Mouse (Mus musculus): ENCODE results near the gene Slc6a20a. TPM values are rescaled to one million over a fixed set of nuclear protein-coding genes. Genes with fewer than 3 reads are reported as not detected.

The Slc6a20a gene
- 2.7 and 3.0 TPM in 2 replicates for polyA plus RNA-seq (2016; fragmentation: Nextera tagmentation; extraction: Ambion mirVana)

DNA sequence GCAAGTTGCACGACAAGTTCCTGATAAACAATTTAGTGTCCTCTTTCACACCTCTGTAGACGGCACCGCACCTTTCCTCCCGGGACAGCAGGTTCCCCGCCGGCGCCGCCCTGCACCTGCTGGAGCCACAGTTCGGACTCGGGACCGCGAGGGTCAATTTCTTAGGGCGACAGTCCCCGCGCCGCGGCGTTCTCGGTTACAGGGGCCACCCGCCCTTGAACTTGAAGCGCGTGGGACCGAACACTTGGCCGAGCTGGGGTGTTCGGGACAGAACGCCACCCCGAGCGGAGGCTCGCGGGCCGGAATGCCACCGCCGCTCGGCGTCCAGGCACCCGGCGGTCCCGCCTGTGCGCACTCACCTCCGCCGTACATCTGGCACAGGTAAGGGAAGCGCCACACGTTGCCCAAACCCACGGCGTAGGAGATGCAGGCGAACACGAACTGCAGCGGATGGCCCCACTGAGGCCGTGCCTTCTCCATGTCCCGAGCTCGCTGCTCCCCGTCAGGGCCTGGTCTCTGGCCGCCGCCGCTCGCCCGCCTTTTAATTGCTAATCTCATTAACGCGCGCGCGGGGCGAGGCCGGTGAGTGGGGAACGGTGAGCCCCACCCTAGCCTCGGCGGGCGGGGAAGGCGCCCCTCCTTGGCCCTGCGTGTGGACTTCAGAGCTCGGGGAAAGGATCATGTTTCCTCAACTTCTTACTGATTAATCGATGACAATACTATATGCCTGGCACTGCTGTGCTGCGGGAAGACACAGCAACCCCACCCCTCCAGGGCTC lies at the start of gene Slc6a20a, which contains the start of gene Ccr9:
Gene Slc6a20a, minus strand, starts transcription at position 559 of the 779 bp plus-strand sequence.
Gene Ccr9, plus strand, starts transcription at position 113 of the 779 bp plus-strand sequence.
- ATAC-seq (ENCODE audit: low FRiP score, low read depth), result peak; percentile 44
- WGBS, result under 1% methylated on average over 73 of the region's 73 CpGs
- Histone ChIP-seq H3K9ac (replicated peaks) (peak within 1 kb of the TSS; percentile 53), H3K4me2 (replicated peaks) (peak within 1 kb of the TSS; percentile 86), H3K4me3 (peak within 1 kb of the TSS; percentile 47), H3K36me3 (no peaks in the 10 kb centered on the region), H3K9me3 (no peaks in the 10 kb centered on the region), H3K27me3 (peaks cover 49% of the 10 kb centered on the region), H3K4me1 (peaks cover 9% of the 10 kb centered on the region), H3K27ac (replicated peaks) (no peak within 1 kb of the TSS)

DNA sequence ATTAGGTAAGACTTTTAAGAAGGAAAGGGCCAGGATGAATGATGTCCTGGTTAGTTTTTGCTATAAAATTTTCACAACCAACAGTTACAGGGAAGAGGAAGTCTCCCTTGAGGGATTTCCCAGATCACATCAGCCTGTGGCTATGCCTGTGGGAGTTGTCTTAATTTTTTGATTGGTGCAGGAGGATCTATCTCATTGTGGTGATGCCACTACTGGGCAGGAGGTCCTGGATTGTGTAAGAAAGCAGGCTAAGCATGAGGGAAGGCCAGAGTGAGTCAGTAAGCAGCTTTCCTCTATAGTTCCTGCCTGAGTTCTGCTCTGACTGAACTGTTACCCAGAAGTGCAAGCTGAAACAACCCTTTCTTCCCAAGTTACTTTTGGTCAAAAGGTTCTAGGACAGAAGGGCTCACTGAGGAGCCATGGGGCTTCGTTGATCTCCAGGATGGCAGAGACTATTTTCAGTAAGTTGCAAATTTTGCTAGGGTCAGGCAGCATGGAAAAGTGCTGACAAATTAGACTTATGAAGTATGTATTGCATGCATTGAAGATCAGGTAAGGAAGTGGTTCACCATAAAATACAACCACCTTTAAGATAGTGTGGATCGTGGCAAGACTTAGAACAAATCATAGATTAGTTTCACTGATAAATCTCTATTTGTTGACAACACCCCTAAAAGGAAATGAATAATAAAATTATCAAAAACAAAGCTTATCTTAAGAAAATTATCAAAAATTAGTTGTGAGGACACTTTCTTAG lies 44.2 kb upstream of the Slc6a20a start:
- Histone ChIP-seq H3K9me3 (no peaks in the 10 kb centered on the region), H3K36me3 (no peaks in the 10 kb centered on the region), H3K4me2 (replicated peaks) (no peak overlapping the region), H3K27ac (replicated peaks) (no peak overlapping the region), H3K4me1 (no peaks in the 10 kb centered on the region), H3K4me3 (no peak overlapping the region), H3K9ac (replicated peaks) (no peak overlapping the region), H3K27me3 (no peaks in the 10 kb centered on the region)
- ATAC-seq (ENCODE audit: low FRiP score, low read depth), result no peak
- WGBS, result 77% methylated on average over 2 of the region's 2 CpGs

DNA sequence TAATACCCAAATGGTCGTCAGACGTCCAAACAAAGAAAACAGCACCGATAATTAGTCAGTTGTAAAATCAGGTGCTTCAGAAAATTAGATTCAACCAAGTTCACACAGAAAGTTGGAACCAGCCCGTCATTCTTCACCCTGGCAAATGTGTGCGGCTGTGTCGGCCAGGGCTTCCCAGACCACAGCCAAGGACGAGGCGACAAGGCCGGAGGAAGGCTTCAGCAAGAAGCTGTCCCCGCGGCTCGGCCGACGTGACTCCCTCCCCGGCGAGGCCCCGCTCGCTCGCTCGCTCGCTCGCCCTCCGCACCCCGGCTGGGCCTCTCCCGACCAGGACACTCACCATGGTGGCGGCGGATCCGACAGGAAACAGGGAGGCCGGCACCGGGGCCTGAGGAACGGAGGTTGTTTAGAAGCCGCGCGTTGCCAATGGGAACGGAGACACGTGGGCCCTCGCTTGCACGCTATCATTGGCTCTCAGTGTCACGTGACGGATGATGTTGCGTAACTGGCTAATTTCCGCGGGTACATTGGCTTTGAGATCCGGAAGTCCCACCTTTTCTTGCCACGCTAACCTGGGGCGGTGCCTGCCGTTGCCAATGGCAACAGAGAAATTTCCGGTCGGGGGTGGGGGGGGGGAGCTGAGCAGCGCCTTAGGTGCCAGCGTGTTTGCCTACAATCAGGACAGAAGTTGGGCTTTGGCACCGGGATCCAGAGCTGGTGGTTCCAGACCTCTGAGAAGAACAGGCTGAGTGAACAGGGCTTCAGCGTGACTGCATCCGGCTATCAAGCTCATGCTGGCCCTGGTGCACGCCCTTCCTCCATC lies 38.7 kb upstream of the Slc6a20a start, which contains the start of gene Lztfl1:
Gene Lztfl1, minus strand, starts transcription at position 512 of the 823 bp plus-strand sequence.
- 1% methylated on average over 55 of the region's 55 CpGs for WGBS

DNA sequence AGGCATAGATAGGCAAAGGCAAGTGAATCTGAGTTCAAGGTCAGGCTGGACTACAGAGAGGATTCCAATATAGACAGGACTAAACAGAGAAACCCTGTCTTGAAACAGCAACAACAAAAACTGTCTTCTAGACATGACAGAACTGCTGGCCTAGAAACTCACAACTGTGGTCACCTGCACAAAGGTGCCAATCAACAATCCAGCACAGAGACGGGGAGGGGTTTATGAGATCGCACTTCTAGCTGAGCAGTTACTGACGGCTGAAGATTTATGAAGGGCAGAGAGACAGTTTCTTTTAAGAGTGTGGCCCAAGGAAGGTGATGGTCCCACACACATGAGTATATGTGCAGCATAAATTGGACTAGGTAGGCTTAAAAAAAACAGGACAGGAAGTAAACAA lies 37.6 kb upstream of the Slc6a20a start:
- H3K4me2 ChIP-seq (replicated peaks), result peak overlapping the region; percentile 66; the same call in 1 of the 2 replicates

More for the DNA sequence above, 38.7 kb upstream of the Slc6a20a start, which contains the start of gene Lztfl1:
- H3K9me3 ChIP-seq, result no peaks in the 10 kb centered on the region
- H3K27ac ChIP-seq (replicated peaks), result no peak within 1 kb of the TSS
- H3K9ac ChIP-seq (replicated peaks), result peak within 1 kb of the TSS; percentile 79
- no peaks in the 10 kb centered on the region for H3K27me3 ChIP-seq
- H3K4me1 ChIP-seq, result peaks cover 6% of the 10 kb centered on the region; the same call in 1 of the 2 replicates
- H3K36me3 ChIP-seq, result 0 out of 2 replicates have a peak, but pooled peaks cover under 1% of the 10 kb centered on the region
- peak within 1 kb of the TSS; percentile 71 for H3K4me2 ChIP-seq (replicated peaks)
- ATAC-seq (ENCODE audit: low FRiP score, low read depth), result peak; percentile 99
- H3K4me3 ChIP-seq, result peak within 1 kb of the TSS; percentile 91

DNA sequence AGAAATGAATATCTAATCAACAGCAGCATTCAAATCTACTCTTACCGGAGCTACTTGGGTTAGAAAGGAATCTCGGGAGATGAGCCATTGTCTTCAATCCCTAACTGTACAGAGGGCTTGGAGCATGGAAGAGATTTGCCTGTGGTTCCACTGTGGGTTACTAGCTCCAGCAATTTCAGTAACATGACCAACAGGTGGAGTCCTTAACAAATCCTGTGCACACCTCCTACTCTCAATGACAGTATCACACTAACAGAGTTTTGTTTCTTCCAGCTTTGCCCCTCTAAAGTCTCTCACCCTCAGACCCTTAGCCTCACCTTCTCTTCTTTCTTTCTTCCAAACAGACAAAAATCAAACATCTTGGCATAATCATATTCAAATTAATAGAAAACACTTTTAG lies 34.4 kb upstream of the Slc6a20a start:
- ATAC-seq (ENCODE audit: low FRiP score, low read depth), result no peak
- Histone ChIP-seq H3K4me2 (replicated peaks) (no peak overlapping the region), H3K27me3 (no peaks in the 10 kb centered on the region), H3K4me3 (no peak overlapping the region), H3K9me3 (no peaks in the 10 kb centered on the region), H3K9ac (replicated peaks) (no peak overlapping the region), H3K27ac (replicated peaks) (no peak overlapping the region), H3K4me1 (peaks cover 6% of the 10 kb centered on the region; the same call in 1 of the 2 replicates), H3K36me3 (peaks cover 19% of the 10 kb centered on the region)
- 79% methylated on average over 2 of the region's 2 CpGs for WGBS

More for the DNA sequence above, 37.6 kb upstream of the Slc6a20a start:
- Histone ChIP-seq H3K27ac (replicated peaks) (no peak overlapping the region), H3K4me1 (peaks cover 6% of the 10 kb centered on the region; the same call in 1 of the 2 replicates), H3K27me3 (no peaks in the 10 kb centered on the region), H3K9me3 (no peaks in the 10 kb centered on the region), H3K9ac (replicated peaks) (peak overlapping the region; percentile 15; the same call in 1 of the 2 replicates), H3K4me3 (no peak overlapping the region), H3K36me3 (peaks cover 5% of the 10 kb centered on the region; the same call in 1 of the 2 replicates)
- 73% methylated on average over 3 of the region's 3 CpGs for WGBS
- ATAC-seq (ENCODE audit: low FRiP score, low read depth), result no peak

DNA sequence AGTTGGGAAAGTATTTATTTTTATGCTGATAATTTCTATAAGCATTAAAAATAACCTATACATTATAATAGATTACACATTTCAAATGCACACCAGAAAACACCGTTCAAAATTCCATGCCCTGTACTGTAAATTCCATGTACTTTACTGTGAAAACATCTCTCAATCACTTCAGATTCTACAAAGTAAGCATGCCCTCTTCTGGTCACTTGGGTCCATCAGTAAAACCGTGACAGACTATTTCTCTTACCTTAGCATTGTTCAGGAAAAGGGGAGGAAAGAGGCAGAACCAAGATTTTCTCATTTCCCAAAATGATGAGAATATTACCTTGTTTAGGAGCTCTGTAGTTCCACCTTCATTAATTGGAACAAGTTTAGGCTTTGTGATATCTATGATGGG lies 30.5 kb upstream of the Slc6a20a start:
- no peaks in the 10 kb centered on the region for H3K4me1 ChIP-seq
- 54% methylated on average over 2 of the region's 2 CpGs for WGBS
- H3K36me3 ChIP-seq, result peaks cover 40% of the 10 kb centered on the region
- no peak overlapping the region for H3K27ac ChIP-seq (replicated peaks)
- ATAC-seq (ENCODE audit: low FRiP score, low read depth), result no peak
- no peaks in the 10 kb centered on the region for H3K27me3 ChIP-seq
- H3K9me3 ChIP-seq, result no peaks in the 10 kb centered on the region
- no peak overlapping the region for H3K9ac ChIP-seq (replicated peaks)
- no peak overlapping the region for H3K4me2 ChIP-seq (replicated peaks)
- H3K4me3 ChIP-seq, result no peak overlapping the region

DNA sequence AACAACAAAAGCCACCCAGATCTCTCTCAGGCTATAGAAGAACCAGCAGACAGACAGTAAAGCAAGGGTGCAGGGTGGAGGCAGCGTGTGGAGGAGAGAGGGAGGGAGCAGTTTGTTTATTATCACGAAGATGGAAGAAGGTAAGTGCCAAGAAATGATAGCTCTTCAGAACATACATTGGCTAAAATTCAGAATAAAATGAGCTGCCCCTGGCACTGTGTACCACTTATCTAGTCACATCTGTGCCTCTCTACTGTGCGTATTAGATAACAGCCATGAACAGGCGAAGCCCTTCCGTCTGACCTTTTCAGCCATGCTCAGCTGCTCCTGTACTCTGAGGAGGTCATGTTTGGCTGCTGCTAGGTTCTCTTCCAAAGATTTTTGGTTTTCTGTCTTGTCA lies 23.1 kb upstream of the Slc6a20a start:
- Histone ChIP-seq H3K27ac (replicated peaks) (no peak overlapping the region), H3K27me3 (no peaks in the 10 kb centered on the region), H3K36me3 (peaks cover 42% of the 10 kb centered on the region), H3K9ac (replicated peaks) (no peak overlapping the region), H3K4me1 (no peaks in the 10 kb centered on the region), H3K4me3 (no peak overlapping the region), H3K4me2 (replicated peaks) (no peak overlapping the region), H3K9me3 (no peaks in the 10 kb centered on the region)
- ATAC-seq (ENCODE audit: low FRiP score, low read depth), result no peak
- 95% methylated on average over 5 of the region's 5 CpGs for WGBS

DNA sequence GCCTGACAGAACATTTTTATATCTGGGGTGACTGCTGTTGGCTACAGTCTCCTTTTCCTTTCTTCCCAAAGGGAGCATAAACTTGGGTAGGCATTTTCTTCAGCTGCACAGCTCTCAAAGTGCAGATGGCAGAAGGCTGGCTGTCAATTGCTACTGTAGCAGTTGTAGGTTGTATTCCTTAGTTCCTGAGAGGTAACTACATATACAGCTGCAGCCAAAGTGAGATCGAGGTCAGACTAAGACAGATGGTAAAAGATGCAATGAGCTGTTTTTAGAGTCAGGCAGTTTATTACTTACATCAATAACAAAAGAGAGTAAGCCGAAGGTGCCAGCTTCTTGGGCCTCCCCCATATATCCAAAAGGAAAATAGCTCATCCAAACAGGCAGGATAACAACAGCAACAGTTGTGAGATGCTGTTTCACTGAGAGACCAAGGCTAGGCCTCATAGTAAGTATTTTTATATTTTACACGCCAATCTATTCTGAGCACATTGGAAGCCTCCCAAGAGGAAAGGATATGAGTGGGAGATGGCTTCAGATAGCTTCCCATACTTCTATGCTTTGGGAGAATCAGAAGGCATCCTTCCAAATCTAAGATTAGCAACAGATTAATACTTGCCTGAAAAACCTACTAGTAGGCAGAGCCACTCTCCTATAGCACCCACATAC lies 17.1 kb upstream of the Slc6a20a start:
- no peaks in the 10 kb centered on the region for H3K9me3 ChIP-seq
- no peak overlapping the region for H3K27ac ChIP-seq (replicated peaks)
- no peaks in the 10 kb centered on the region for H3K4me1 ChIP-seq
- H3K27me3 ChIP-seq, result no peaks in the 10 kb centered on the region
- ATAC-seq (ENCODE audit: low FRiP score, low read depth), result no peak
- no peak overlapping the region for H3K4me2 ChIP-seq (replicated peaks)
- H3K9ac ChIP-seq (replicated peaks), result no peak overlapping the region
- WGBS, result 89% methylated on average over 3 of the region's 3 CpGs
- H3K4me3 ChIP-seq, result no peak overlapping the region
- peaks cover 19% of the 10 kb centered on the region for H3K36me3 ChIP-seq

DNA sequence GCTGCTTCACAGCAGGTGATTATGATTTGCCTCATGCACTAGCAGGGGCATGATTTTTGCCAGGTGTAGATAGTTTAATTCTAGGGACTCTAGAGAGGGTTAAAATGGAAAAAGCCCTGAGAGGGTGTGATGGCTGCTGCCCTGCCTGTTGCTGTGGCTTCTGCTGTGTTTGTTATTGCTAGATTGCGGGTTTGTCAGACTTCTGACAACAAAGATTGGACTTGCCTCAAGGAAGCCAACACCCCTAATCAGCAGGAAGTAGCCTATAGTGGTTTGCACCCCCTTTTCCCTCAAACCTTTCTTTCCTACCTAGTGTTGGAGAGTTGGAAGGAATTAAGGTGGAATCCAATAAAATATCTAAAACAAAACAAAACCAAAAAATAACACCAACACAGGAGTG lies 9.5 kb upstream of the Slc6a20a start:
- ATAC-seq (ENCODE audit: low FRiP score, low read depth), result no peak
- Histone ChIP-seq H3K9me3 (no peaks in the 10 kb centered on the region), H3K9ac (replicated peaks) (no peak overlapping the region), H3K27me3 (no peaks in the 10 kb centered on the region), H3K4me1 (no peaks in the 10 kb centered on the region), H3K4me3 (no peak overlapping the region), H3K36me3 (peaks cover 5% of the 10 kb centered on the region; the same call in 1 of the 2 replicates), H3K27ac (replicated peaks) (no peak overlapping the region), H3K4me2 (replicated peaks) (no peak overlapping the region)
- 83% methylated on average over 1 of the region's 1 CpGs for WGBS

DNA sequence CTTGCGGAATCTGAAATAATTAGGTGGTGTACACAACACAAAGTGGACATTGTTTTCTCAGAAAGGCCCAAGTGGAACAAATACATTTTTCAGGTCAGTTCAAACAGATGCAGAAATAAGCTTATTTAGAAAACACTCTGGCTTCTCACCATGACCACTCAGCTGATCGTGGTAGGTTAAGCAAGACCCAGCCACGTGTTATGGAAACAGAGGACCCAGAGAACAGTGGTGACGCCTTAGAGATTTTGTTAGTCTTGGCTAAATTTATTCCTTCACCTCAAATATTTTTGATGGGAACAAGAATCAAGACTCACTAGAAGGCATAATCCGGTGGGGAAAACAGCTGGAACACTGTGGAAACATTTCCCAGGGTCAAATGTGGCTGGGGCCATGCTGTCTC lies 7.5 kb upstream of the Slc6a20a start:
- H3K9me3 ChIP-seq, result no peaks in the 10 kb centered on the region
- H3K4me3 ChIP-seq, result no peak overlapping the region
- no peaks in the 10 kb centered on the region for H3K36me3 ChIP-seq
- H3K27me3 ChIP-seq, result 0 out of 2 replicates have a peak, but pooled peaks cover 3% of the 10 kb centered on the region
- WGBS, result 53% methylated on average over 5 of the region's 5 CpGs
- no peak overlapping the region for H3K27ac ChIP-seq (replicated peaks)
- no peak overlapping the region for H3K4me2 ChIP-seq (replicated peaks)
- H3K4me1 ChIP-seq, result no peaks in the 10 kb centered on the region
- ATAC-seq (ENCODE audit: low FRiP score, low read depth), result no peak
- H3K9ac ChIP-seq (replicated peaks), result no peak overlapping the region

DNA sequence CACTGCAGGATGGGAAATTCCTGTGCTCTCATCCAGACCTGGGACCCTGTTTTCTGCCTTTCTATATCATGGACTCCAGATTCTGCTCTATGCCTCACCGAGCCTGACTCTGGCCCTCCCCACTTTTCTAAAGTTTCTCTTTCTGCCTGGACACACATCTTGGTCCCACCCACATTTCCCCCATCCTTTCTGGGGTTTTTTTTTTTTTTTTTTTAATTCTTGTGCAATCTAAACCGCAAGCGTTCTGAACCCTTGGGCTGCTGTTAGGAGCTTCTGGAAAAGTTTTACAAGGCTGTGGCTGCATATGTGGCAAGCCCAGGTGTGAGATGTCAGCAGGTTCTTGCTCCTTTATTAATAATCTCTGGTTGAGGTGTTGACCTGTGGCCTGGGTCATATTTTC lies 5.0 kb upstream of the Slc6a20a start:
- Histone ChIP-seq H3K36me3 (no peaks in the 10 kb centered on the region), H3K4me2 (replicated peaks) (no peak overlapping the region), H3K27ac (replicated peaks) (no peak overlapping the region), H3K4me3 (no peak overlapping the region), H3K9me3 (no peaks in the 10 kb centered on the region), H3K27me3 (peaks cover 20% of the 10 kb centered on the region), H3K9ac (replicated peaks) (no peak overlapping the region), H3K4me1 (peaks cover 3% of the 10 kb centered on the region)
- no peak for ATAC-seq (ENCODE audit: low FRiP score, low read depth)
- WGBS, result 76% methylated on average over 3 of the region's 3 CpGs
